Mouse (Mus musculus) stomach, embryonic 16.5 days (tissue): ENCODE measurements around the gene Cdh13. TPM values are rescaled to one million over a fixed set of nuclear protein-coding genes. Genes with fewer than 3 reads are reported as not detected.

Experiments used
- ATAC-seq: fragments of 200-750 bp; cut with Nextera tagmentation; 2 replicates; pipeline ENCODE4 v1.8.0; 2017; ENCODE audit warnings: moderate number of reproducible peaks, moderate TSS enrichment; ENCODE audit not compliant: insufficient read depth, low FRiP score
- H3K27ac ChIP-seq: fragments of 300-500 bp; sonication (generic); 2 replicates; pipeline ENCODE4 v1.5.1; 2014; ENCODE audit warnings: low read length
- H3K27me3 ChIP-seq: fragments of 300-500 bp; sonication (generic); 2 replicates; pipeline ENCODE4 v1.6.1; 2014; ENCODE audit warnings: low read length, control low read depth, mixed read lengths; ENCODE audit not compliant: control insufficient read depth, insufficient read depth
- H3K36me3 ChIP-seq: fragments of 300-500 bp; sonication (generic); 2 replicates; pipeline ENCODE4 v1.6.1; 2014; ENCODE audit warnings: low read length; ENCODE audit not compliant: control insufficient read depth, insufficient read depth
- H3K4me1 ChIP-seq: fragments of 300-500 bp; sonication (generic); 2 replicates; pipeline ENCODE4 v1.6.1; 2014; ENCODE audit warnings: low read length, control low read depth, mixed read lengths; ENCODE audit not compliant: control insufficient read depth, insufficient read depth
- H3K4me2 ChIP-seq: fragments of 300-500 bp; sonication (generic); 2 replicates; pipeline ENCODE4 v1.6.1; 2014; ENCODE audit warnings: low read depth, low read length, mixed read lengths
- H3K4me3 ChIP-seq: fragments of 300-500 bp; sonication (generic); replicated peaks from 2 replicates; pipeline ENCODE4 v1.5.1; 2014; ENCODE audit warnings: mild to moderate bottlenecking, low read length
- H3K9ac ChIP-seq: fragments of 300-500 bp; sonication (generic); 2 replicates; pipeline ENCODE4 v1.6.1; 2014; ENCODE audit warnings: low read length
- H3K9me3 ChIP-seq: fragments of 300-500 bp; sonication (generic); replicated peaks from 2 replicates; pipeline ENCODE4 v1.6.1; 2016; ENCODE audit warnings: low read length, control low read depth; ENCODE audit not compliant: control insufficient read depth
- WGBS: fragments of 180-500 bp; shearing (Covaris S2); extraction: QIAGEN DNeasy Blood & Tissue Kit; methylation state at CpG from one replicate; pipeline ENCODE4 v1.1.7; 2014; 5-methylcytosine and 5-hydroxymethylcytosine counted together
- polyA plus RNA-seq: library from polyadenylated mRNA; unstranded; fragments of >200 nt; fragmentation: Nextera tagmentation; extraction: Ambion mirVana; gene quantifications from 2 replicates; pipeline ENCODE4 v1.2.1, GENCODE M21; 2015

Gene Cdh13
- polyA plus RNA-seq, 1 experiment from 2014 or later: 19.9 TPM

- ATAC-seq: no peak
- H3K4me3 ChIP-seq: no peak overlapping the region
- H3K9ac ChIP-seq: no peak overlapping the region
- no peaks in the 10 kb centered on the region for H3K36me3 ChIP-seq
- H3K4me2 ChIP-seq: no peak overlapping the region
- 88% methylated on average over 4 of the region's 4 CpGs for WGBS
- no peak overlapping the region for H3K27ac ChIP-seq
- no peaks in the 10 kb centered on the region for H3K4me1 ChIP-seq
- H3K27me3 ChIP-seq: no peaks in the 10 kb centered on the region
- H3K9me3 ChIP-seq: no peaks in the 10 kb centered on the region
These were observed 384.2 kb downstream of the Cdh13 start for GRCm38 (mm10) chr8:118667736-118668135.

GRCm38 (mm10) chr8:118676233-118676632 is 392.7 kb downstream of the Cdh13 start:
- ATAC-seq: no peak
- no peaks in the 10 kb centered on the region for H3K9me3 ChIP-seq
- H3K36me3 ChIP-seq: no peaks in the 10 kb centered on the region
- H3K4me2 ChIP-seq: no peak overlapping the region
- H3K4me3 ChIP-seq: no peak overlapping the region
- no peak overlapping the region for H3K27ac ChIP-seq
- H3K4me1 ChIP-seq: no peaks in the 10 kb centered on the region
- 81% methylated on average over 6 of the region's 6 CpGs for WGBS
- H3K9ac ChIP-seq: no peak overlapping the region
- no peaks in the 10 kb centered on the region for H3K27me3 ChIP-seq

GRCm38 (mm10) chr8:118679347-118679746 is 395.8 kb downstream of the Cdh13 start:
- Histone ChIP-seq H3K9ac (no peak overlapping the region), H3K4me2 (no peak overlapping the region), H3K36me3 (no peaks in the 10 kb centered on the region), H3K27me3 (no peaks in the 10 kb centered on the region), H3K4me3 (no peak overlapping the region), H3K27ac (no peak overlapping the region), H3K9me3 (no peaks in the 10 kb centered on the region), H3K4me1 (no peaks in the 10 kb centered on the region)
- WGBS: 51% methylated on average over 9 of the region's 9 CpGs
- ATAC-seq: no peak

GRCm38 (mm10) chr8:118683386-118683785 is 399.9 kb downstream of the Cdh13 start:
- H3K4me3 ChIP-seq: no peak overlapping the region
- H3K4me1 ChIP-seq: no peaks in the 10 kb centered on the region
- H3K9ac ChIP-seq: no peak overlapping the region
- no peak for ATAC-seq
- no peaks in the 10 kb centered on the region for H3K36me3 ChIP-seq
- no peak overlapping the region for H3K27ac ChIP-seq
- WGBS: 66% methylated on average over 3 of the region's 3 CpGs
- H3K4me2 ChIP-seq: no peak overlapping the region
- H3K27me3 ChIP-seq: no peaks in the 10 kb centered on the region
- no peaks in the 10 kb centered on the region; the same call in 1 of the 2 replicates for H3K9me3 ChIP-seq

GRCm38 (mm10) chr8:118685863-118686262 is 402.3 kb downstream of the Cdh13 start:
- no peaks in the 10 kb centered on the region for H3K4me1 ChIP-seq
- no peaks in the 10 kb centered on the region; the same call in 1 of the 2 replicates for H3K9me3 ChIP-seq
- no peak overlapping the region for H3K27ac ChIP-seq
- no peaks in the 10 kb centered on the region for H3K27me3 ChIP-seq
- WGBS: 86% methylated on average over 1 of the region's 1 CpGs
- no peak overlapping the region for H3K4me2 ChIP-seq
- no peaks in the 10 kb centered on the region for H3K36me3 ChIP-seq
- no peak overlapping the region for H3K9ac ChIP-seq
- no peak for ATAC-seq
- H3K4me3 ChIP-seq: no peak overlapping the region

GRCm38 (mm10) chr8:118689849-118690248 is 406.3 kb downstream of the Cdh13 start:
- WGBS: 57% methylated on average over 1 of the region's 1 CpGs
- Histone ChIP-seq H3K4me2 (no peak overlapping the region), H3K4me3 (no peak overlapping the region), H3K9ac (no peak overlapping the region), H3K36me3 (no peaks in the 10 kb centered on the region), H3K9me3 (no peaks in the 10 kb centered on the region; the same call in 1 of the 2 replicates), H3K27me3 (no peaks in the 10 kb centered on the region), H3K4me1 (no peaks in the 10 kb centered on the region), H3K27ac (no peak overlapping the region)
- ATAC-seq: no peak

GRCm38 (mm10) chr8:118701312-118701880 is 417.9 kb downstream of the Cdh13 start:
- no peaks in the 10 kb centered on the region for H3K36me3 ChIP-seq
- peak overlapping the region; percentile 40 for H3K4me2 ChIP-seq
- peak; percentile 13; the same call in 1 of the 2 replicates for ATAC-seq
- H3K9me3 ChIP-seq: no peaks in the 10 kb centered on the region
- no peaks in the 10 kb centered on the region for H3K27me3 ChIP-seq
- WGBS: 49% methylated on average over 22 of the region's 22 CpGs
- H3K4me1 ChIP-seq: no peaks in the 10 kb centered on the region
- H3K4me3 ChIP-seq: no peak overlapping the region
- H3K9ac ChIP-seq: no peak overlapping the region
- H3K27ac ChIP-seq: no peak overlapping the region

- Histone ChIP-seq H3K36me3 (no peaks in the 10 kb centered on the region), H3K9ac (no peak overlapping the region), H3K9me3 (no peaks in the 10 kb centered on the region), H3K27me3 (no peaks in the 10 kb centered on the region), H3K4me2 (no peak overlapping the region), H3K4me1 (no peaks in the 10 kb centered on the region), H3K27ac (no peak overlapping the region), H3K4me3 (no peak overlapping the region)
- ATAC-seq: no peak
- WGBS: 79% methylated on average over 3 of the region's 3 CpGs
These were observed 425.8 kb downstream of the Cdh13 start for GRCm38 (mm10) chr8:118709366-118709765.

GRCm38 (mm10) chr8:118711631-118712030 is 428.1 kb downstream of the Cdh13 start:
- Histone ChIP-seq H3K27me3 (no peaks in the 10 kb centered on the region), H3K4me3 (no peak overlapping the region), H3K27ac (no peak overlapping the region), H3K9ac (no peak overlapping the region), H3K9me3 (no peaks in the 10 kb centered on the region), H3K36me3 (no peaks in the 10 kb centered on the region), H3K4me1 (no peaks in the 10 kb centered on the region), H3K4me2 (no peak overlapping the region)
- 80% methylated on average over 3 of the region's 3 CpGs for WGBS
- ATAC-seq: no peak
